Mouse (Mus musculus): ENCODE measurements around the gene Gpc1. TPM values are rescaled to one million over a fixed set of nuclear protein-coding genes. Genes with fewer than 3 reads are reported as not detected.

The Gpc1 gene
- 8.1 and 8.5 TPM in 2 replicates for polyA plus RNA-seq (2015; fragmentation: Nextera tagmentation; extraction: Ambion mirVana)

- Histone ChIP-seq H3K36me3 (ENCODE audit: control insufficient read depth, insufficient read depth) (no peaks in the 10 kb centered on the region), H3K27me3 (replicated peaks; ENCODE audit: control insufficient read depth, insufficient read depth, low read length) (peaks cover 25% of the 10 kb centered on the region; the same call in 1 of the 2 replicates), H3K27ac (ENCODE audit: low read depth, low read length) (peak within 1 kb of the TSS; percentile 46; the same call in 1 of the 2 replicates), H3K9me3 (ENCODE audit: control insufficient read depth) (no peaks in the 10 kb centered on the region), H3K4me3 (ENCODE audit: low read depth, low read length) (peak within 1 kb of the TSS; percentile 59), H3K4me1 (replicated peaks; ENCODE audit: control insufficient read depth, insufficient read depth, low read length) (no peaks in the 10 kb centered on the region), H3K4me2 (replicated peaks; ENCODE audit: low read depth) (peak within 1 kb of the TSS; percentile 88), H3K9ac (ENCODE audit: low read depth, low read length) (peak within 1 kb of the TSS; percentile 53)
- ATAC-seq, result peak; percentile 61
- under 1% methylated on average over 58 of the region's 99 CpGs for WGBS
- no peak for TF ChIP-seq CTCF (IDR thresholded peaks at IDR 0.05; ENCODE audit: low read depth)
Measured at GRCm38 (mm10) chr1:92831188-92832001, at the start of gene Gpc1. Gpc1 (plus strand) TSS chr1:92831645.

- ATAC-seq, result no peak
- no peaks in the 10 kb centered on the region for H3K9me3 ChIP-seq (ENCODE audit: control insufficient read depth)
- no peaks in the 10 kb centered on the region for H3K36me3 ChIP-seq (ENCODE audit: control insufficient read depth, insufficient read depth)
- TF ChIP-seq CTCF (IDR thresholded peaks at IDR 0.05; ENCODE audit: low read depth), result no peak
- H3K4me2 ChIP-seq (replicated peaks; ENCODE audit: low read depth), result no peak overlapping the region
- no peaks in the 10 kb centered on the region for H3K4me1 ChIP-seq (replicated peaks; ENCODE audit: control insufficient read depth, insufficient read depth, low read length)
- no peak overlapping the region for H3K9ac ChIP-seq (ENCODE audit: low read depth, low read length)
- H3K27ac ChIP-seq (ENCODE audit: low read depth, low read length), result no peak overlapping the region
- no peaks in the 10 kb centered on the region for H3K27me3 ChIP-seq (replicated peaks; ENCODE audit: control insufficient read depth, insufficient read depth, low read length)
- 80% methylated on average over 4 of the region's 4 CpGs for WGBS
- H3K4me3 ChIP-seq (ENCODE audit: low read depth, low read length), result no peak overlapping the region
Measured at GRCm38 (mm10) chr1:92781862-92782261, 49.6 kb upstream of the Gpc1 start.

- no peaks in the 10 kb centered on the region for H3K36me3 ChIP-seq (ENCODE audit: control insufficient read depth, insufficient read depth)
- no peak for TF ChIP-seq CTCF (IDR thresholded peaks at IDR 0.05; ENCODE audit: low read depth)
- H3K9ac ChIP-seq (ENCODE audit: low read depth, low read length), result no peak overlapping the region
- H3K4me1 ChIP-seq (replicated peaks; ENCODE audit: control insufficient read depth, insufficient read depth, low read length), result no peaks in the 10 kb centered on the region
- WGBS, result 64% methylated on average over 6 of the region's 6 CpGs
- H3K4me2 ChIP-seq (replicated peaks; ENCODE audit: low read depth), result no peak overlapping the region
- no peaks in the 10 kb centered on the region for H3K9me3 ChIP-seq (ENCODE audit: control insufficient read depth)
- H3K27ac ChIP-seq (ENCODE audit: low read depth, low read length), result no peak overlapping the region
- no peaks in the 10 kb centered on the region for H3K27me3 ChIP-seq (replicated peaks; ENCODE audit: control insufficient read depth, insufficient read depth, low read length)
- no peak overlapping the region for H3K4me3 ChIP-seq (ENCODE audit: low read depth, low read length)
- ATAC-seq, result no peak
Measured at GRCm38 (mm10) chr1:92782587-92782986, 48.9 kb upstream of the Gpc1 start.

GRCm38 (mm10) chr1:92787221-92787620 is 44.2 kb upstream of the Gpc1 start:
- ATAC-seq, result no peak
- H3K36me3 ChIP-seq (ENCODE audit: control insufficient read depth, insufficient read depth), result no peaks in the 10 kb centered on the region
- no peaks in the 10 kb centered on the region for H3K9me3 ChIP-seq (ENCODE audit: control insufficient read depth)
- no peak overlapping the region for H3K4me3 ChIP-seq (ENCODE audit: low read depth, low read length)
- no peak overlapping the region for H3K9ac ChIP-seq (ENCODE audit: low read depth, low read length)
- no peaks in the 10 kb centered on the region for H3K27me3 ChIP-seq (replicated peaks; ENCODE audit: control insufficient read depth, insufficient read depth, low read length)
- no peaks in the 10 kb centered on the region; the same call in 1 of the 2 replicates for H3K4me1 ChIP-seq (replicated peaks; ENCODE audit: control insufficient read depth, insufficient read depth, low read length)
- 73% methylated on average over 8 of the region's 8 CpGs for WGBS
- H3K27ac ChIP-seq (ENCODE audit: low read depth, low read length), result no peak overlapping the region
- no peak for TF ChIP-seq CTCF (IDR thresholded peaks at IDR 0.05; ENCODE audit: low read depth)
- no peak overlapping the region for H3K4me2 ChIP-seq (replicated peaks; ENCODE audit: low read depth)

GRCm38 (mm10) chr1:92788049-92788448 is 43.4 kb upstream of the Gpc1 start:
- Histone ChIP-seq H3K4me1 (replicated peaks; ENCODE audit: control insufficient read depth, insufficient read depth, low read length) (no peaks in the 10 kb centered on the region; the same call in 1 of the 2 replicates), H3K4me3 (ENCODE audit: low read depth, low read length) (no peak overlapping the region), H3K4me2 (replicated peaks; ENCODE audit: low read depth) (no peak overlapping the region), H3K36me3 (ENCODE audit: control insufficient read depth, insufficient read depth) (no peaks in the 10 kb centered on the region), H3K9me3 (ENCODE audit: control insufficient read depth) (no peaks in the 10 kb centered on the region), H3K27ac (ENCODE audit: low read depth, low read length) (no peak overlapping the region), H3K9ac (ENCODE audit: low read depth, low read length) (no peak overlapping the region), H3K27me3 (replicated peaks; ENCODE audit: control insufficient read depth, insufficient read depth, low read length) (no peaks in the 10 kb centered on the region)
- TF ChIP-seq CTCF (IDR thresholded peaks at IDR 0.05; ENCODE audit: low read depth), result no peak
- ATAC-seq, result no peak
- 86% methylated on average over 7 of the region's 7 CpGs for WGBS

- Histone ChIP-seq H3K4me3 (ENCODE audit: low read depth, low read length) (no peak overlapping the region), H3K9ac (ENCODE audit: low read depth, low read length) (no peak overlapping the region), H3K36me3 (ENCODE audit: control insufficient read depth, insufficient read depth) (no peaks in the 10 kb centered on the region), H3K27me3 (replicated peaks; ENCODE audit: control insufficient read depth, insufficient read depth, low read length) (no peaks in the 10 kb centered on the region), H3K27ac (ENCODE audit: low read depth, low read length) (no peak overlapping the region), H3K4me2 (replicated peaks; ENCODE audit: low read depth) (peak overlapping the region; percentile 37), H3K4me1 (replicated peaks; ENCODE audit: control insufficient read depth, insufficient read depth, low read length) (no peaks in the 10 kb centered on the region; the same call in 1 of the 2 replicates), H3K9me3 (ENCODE audit: control insufficient read depth) (no peaks in the 10 kb centered on the region)
- no peak for ATAC-seq
- WGBS, result 39% methylated on average over 7 of the region's 7 CpGs
- no peak for TF ChIP-seq CTCF (IDR thresholded peaks at IDR 0.05; ENCODE audit: low read depth)
Measured at GRCm38 (mm10) chr1:92790628-92791027, 40.8 kb upstream of the Gpc1 start.

Data from intestine, postnatal 0 days (tissue).